Mouse (Mus musculus): Measurements from ENCODE around the gene Fyb2.

Fyb2 gene

GRCm38 (mm10) chr4:105016006-105016613, 102.9 kb downstream of the Fyb2 start:
- DNase-seq = no peak

GRCm38 (mm10) chr4:105027278-105027677, 114.0 kb downstream of the Fyb2 start:
- DNase-seq = no peak

- no peak for DNase-seq
Measured at GRCm38 (mm10) chr4:105031104-105031503, 117.8 kb downstream of the Fyb2 start.

- peak; percentile 11 for DNase-seq
Measured at GRCm38 (mm10) chr4:105033153-105033552, 119.9 kb downstream of the Fyb2 start.

GRCm38 (mm10) chr4:105034259-105034658, 121.0 kb downstream of the Fyb2 start:
- no peak for DNase-seq

- no peak for DNase-seq
Measured at GRCm38 (mm10) chr4:105050041-105050440, 136.8 kb downstream of the Fyb2 start.

- no peak for DNase-seq
Measured at GRCm38 (mm10) chr4:105051291-105051690, 138.0 kb downstream of the Fyb2 start.

Data from cerebellum, adult 8-10 months (tissue).